Mouse (Mus musculus): Measurements from ENCODE around the gene Rp9.

- TF ChIP-seq POLR2A (IDR thresholded peaks at IDR 0.05; ENCODE audit: extremely low read depth, insufficient read depth, low read length) (no peak), CTCF (IDR thresholded peaks at IDR 0.05; ENCODE audit: extremely low read depth, insufficient read depth, low read length) (no peak)
Measured at GRCm38 (mm10) chr9:22434101-22434500, 35.4 kb downstream of the Rp9 start.
